Mouse (Mus musculus) lung, adult 2 months (tissue): ENCODE measurements around the gene Kif26b. TPM values are rescaled to one million over a fixed set of nuclear protein-coding genes. Genes with fewer than 3 reads are reported as not detected.

Source experiments
- DNase-seq: peaks from one replicate; pipeline ENCODE4 v3.0.0; 2022
- H3K4me1 ChIP-seq: fragments of 200-500 bp; 2 replicates; pipeline ENCODE4 v1.6.1; 2011; ENCODE audit warnings: low read length; ENCODE audit not compliant: control insufficient read depth, insufficient read depth
- H3K4me3 ChIP-seq: fragments of 200-500 bp; replicated peaks from 2 replicates; pipeline ENCODE3; 2011; ENCODE audit warnings: low read depth, mild to moderate bottlenecking, control low read depth, low read length; ENCODE audit errors: extremely low read depth
- CTCF ChIP-seq: fragments of 200-500 bp; IDR thresholded peaks from 2 replicates; pipeline ENCODE4 v1.5.1; 2011; ENCODE audit warnings: mild to moderate bottlenecking, low read length, control low read depth; ENCODE audit not compliant: insufficient read depth
- POLR2A ChIP-seq: fragments of 200-500 bp; IDR thresholded peaks from 2 replicates; pipeline ENCODE4 v1.6.1; 2011; ENCODE audit warnings: low read depth, mild to moderate bottlenecking, control low read depth, low read length, borderline replicate concordance; ENCODE audit errors: extremely low read depth
- WGBS: fragments of 180-500 bp; shearing (Covaris S2); methylation state at CpG from one replicate; pipeline ENCODE4 v1.1.7; 2018; 5-methylcytosine and 5-hydroxymethylcytosine counted together
- polyA plus RNA-seq: library from polyadenylated mRNA; depleted of rRNA; stranded (reverse); fragments of >200 nt; gene quantifications from 2 replicates; pipeline ENCODE4 v1.2.3, GENCODE M21; 2012

The Kif26b gene
- polyA plus RNA-seq, 1 experiment = 3.6 TPM

- no peaks in the 10 kb centered on the region for H3K4me1 ChIP-seq
- WGBS = 50% methylated on average over 7 of the region's 7 CpGs
- DNase-seq = no peak
- no peak overlapping the region for H3K4me3 ChIP-seq
- no peak for TF ChIP-seq POLR2A
- no peak for TF ChIP-seq CTCF
Measured at GRCm38 (mm10) chr1:178707925-178708351, 179.0 kb downstream of the Kif26b start.

- Histone ChIP-seq H3K4me1 (no peaks in the 10 kb centered on the region), H3K4me3 (no peak overlapping the region)
- DNase-seq = no peak
- no peak for TF ChIP-seq POLR2A
- WGBS = 52% methylated on average over 1 of the region's 1 CpGs
Measured at GRCm38 (mm10) chr1:178708356-178708755, 179.4 kb downstream of the Kif26b start.

GRCm38 (mm10) chr1:178712189-178712873 is 183.4 kb downstream of the Kif26b start:
- no peaks in the 10 kb centered on the region for H3K4me1 ChIP-seq
- TF ChIP-seq POLR2A (no peak), CTCF (no peak)
- DNase-seq = no peak
- WGBS = 74% methylated on average over 9 of the region's 9 CpGs
- no peak overlapping the region for H3K4me3 ChIP-seq

GRCm38 (mm10) chr1:178714209-178714608 is 185.3 kb downstream of the Kif26b start:
- Histone ChIP-seq H3K4me1 (no peaks in the 10 kb centered on the region), H3K4me3 (no peak overlapping the region)
- no peak for DNase-seq
- WGBS = 89% methylated on average over 5 of the region's 5 CpGs
- TF ChIP-seq POLR2A = no peak
- TF ChIP-seq CTCF = no peak

- 60% methylated on average over 2 of the region's 2 CpGs for WGBS
- H3K4me3 ChIP-seq = no peak overlapping the region
- no peaks in the 10 kb centered on the region for H3K4me1 ChIP-seq
- no peak for DNase-seq
- TF ChIP-seq CTCF = no peak
- TF ChIP-seq POLR2A = no peak
Measured at GRCm38 (mm10) chr1:178716411-178716810, 187.5 kb downstream of the Kif26b start.

GRCm38 (mm10) chr1:178720821-178721220 is 191.9 kb downstream of the Kif26b start:
- WGBS = 73% methylated on average over 2 of the region's 2 CpGs
- TF ChIP-seq POLR2A = no peak

GRCm38 (mm10) chr1:178722793-178723192 is 193.9 kb downstream of the Kif26b start:
- WGBS = 58% methylated on average over 4 of the region's 4 CpGs
- Histone ChIP-seq H3K4me1 (no peaks in the 10 kb centered on the region), H3K4me3 (no peak overlapping the region)
- TF ChIP-seq POLR2A = no peak
- TF ChIP-seq CTCF = no peak
- DNase-seq = no peak

More at GRCm38 (mm10) chr1:178720821-178721220, 191.9 kb downstream of the Kif26b start:
- Histone ChIP-seq H3K4me3 (no peak overlapping the region), H3K4me1 (no peaks in the 10 kb centered on the region)
- DNase-seq = no peak

GRCm38 (mm10) chr1:178725536-178725935 is 196.6 kb downstream of the Kif26b start:
- no peaks in the 10 kb centered on the region for H3K4me1 ChIP-seq
- DNase-seq = no peak
- no peak overlapping the region for H3K4me3 ChIP-seq
- TF ChIP-seq POLR2A (no peak), CTCF (no peak)
- whole genome bisulfite sequencing = 86% methylated on average over 3 of the region's 3 CpGs

- Histone ChIP-seq H3K4me1 (no peaks in the 10 kb centered on the region), H3K4me3 (no peak overlapping the region)
- no peak for DNase-seq
- TF ChIP-seq POLR2A (no peak), CTCF (no peak)
- WGBS = 78% methylated on average over 6 of the region's 6 CpGs
Measured at GRCm38 (mm10) chr1:178728256-178728655, 199.3 kb downstream of the Kif26b start.

GRCm38 (mm10) chr1:178730271-178730670 is 201.3 kb downstream of the Kif26b start:
- H3K4me3 ChIP-seq = no peak overlapping the region
- no peaks in the 10 kb centered on the region for H3K4me1 ChIP-seq
- 87% methylated on average over 3 of the region's 3 CpGs for WGBS
- TF ChIP-seq CTCF (no peak), POLR2A (no peak)
- DNase-seq = no peak
